Comparison of ENCODE assay signal across 8 mouse cellular contexts in genomic region chr6:113495071-113495675, GRCm38 (mm10). TPM values are rescaled to one million over a fixed set of nuclear protein-coding genes. Genes with fewer than 3 reads are reported as not detected.
A peak's percentile ranks its signal among the peaks of the same experiment; 100 is the strongest.
DNase-seq lines count a peak whose midpoint lies in the region; ATAC-seq lines count a peak whose summit lies in the region.

No protein-coding gene starts in this region.

- H3K9ac ChIP-seq in neural tube, embryonic 11.5 days (ENCODE audit: low read length) = peak overlapping the region; percentile 50
- H3K9ac ChIP-seq in limb, embryonic 12.5 days (replicated peaks) = peak overlapping the region; percentile 48
- H3K9ac ChIP-seq in stomach, embryonic 14.5 days (replicated peaks; ENCODE audit: low read depth, low read length) = no peak overlapping the region

- H3K4me2 ChIP-seq in neural tube, embryonic 11.5 days (ENCODE audit: low read depth) = peak overlapping the region; percentile 56
- H3K4me2 ChIP-seq in limb, embryonic 12.5 days = peak overlapping the region; percentile 65
- peak overlapping the region; percentile 70 for H3K4me2 ChIP-seq in stomach, embryonic 14.5 days (replicated peaks; ENCODE audit: low read depth, low read length)

- ATAC-seq in neural tube, embryonic 11.5 days (ENCODE audit: insufficient read depth, low FRiP score, low TSS enrichment) = no peak
- ATAC-seq in limb, embryonic 12.5 days (ENCODE audit: insufficient number of reproducible peaks, insufficient read depth, low FRiP score, low TSS enrichment, low read depth) = no peak
- ATAC-seq in stomach, embryonic 14.5 days (ENCODE audit: insufficient number of reproducible peaks, insufficient read depth, low FRiP score, low read depth) = no peak

- H3K36me3 ChIP-seq in neural tube, embryonic 11.5 days (ENCODE audit: control insufficient read depth, insufficient read depth, low read length) = peaks cover under 1% of the 10 kb centered on the region; the same call in 1 of the 2 replicates
- peaks cover 14% of the 10 kb centered on the region; the same call in 1 of the 2 replicates for H3K36me3 ChIP-seq in limb, embryonic 12.5 days
- H3K36me3 ChIP-seq in stomach, embryonic 14.5 days (ENCODE audit: control insufficient read depth, insufficient read depth, low read length) = no peaks in the 10 kb centered on the region

- 51% methylated on average over 28 of the region's 28 CpGs for WGBS in neural tube, embryonic 11.5 days
- 39% methylated on average over 28 of the region's 28 CpGs for WGBS in limb, embryonic 12.5 days
- 45% methylated on average over 28 of the region's 28 CpGs for WGBS in stomach, embryonic 14.5 days

- H3K27ac ChIP-seq in neural tube, embryonic 11.5 days (ENCODE audit: low read depth, low read length) = no peak overlapping the region
- H3K27ac ChIP-seq in limb, embryonic 12.5 days = no peak overlapping the region
- H3K27ac ChIP-seq in stomach, embryonic 14.5 days (ENCODE audit: low read length) = no peak overlapping the region

- H3K9me3 ChIP-seq in neural tube, embryonic 11.5 days (ENCODE audit: control insufficient read depth, low read length) = no peaks in the 10 kb centered on the region
- H3K9me3 ChIP-seq in limb, embryonic 12.5 days = no peaks in the 10 kb centered on the region
- no peaks in the 10 kb centered on the region for H3K9me3 ChIP-seq in stomach, embryonic 14.5 days (ENCODE audit: control insufficient read depth, low read depth, low read length)

- intact Hi-C loops in gastrocnemius, postnatal 14 days (cut with DNase I; ENCODE audit: low total_unique reads) = no loop called here

- peaks cover 7% of the 10 kb centered on the region; the same call in 1 of the 2 replicates for H3K4me1 ChIP-seq in neural tube, embryonic 11.5 days (ENCODE audit: control insufficient read depth, insufficient read depth, low read length)
- H3K4me1 ChIP-seq in limb, embryonic 12.5 days (replicated peaks) = peaks cover 11% of the 10 kb centered on the region; the same call in 1 of the 2 replicates
- H3K4me1 ChIP-seq in stomach, embryonic 14.5 days (ENCODE audit: control insufficient read depth, insufficient read depth, low read length) = peaks cover 5% of the 10 kb centered on the region; the same call in 1 of the 2 replicates

- DNase-seq in gastrocnemius, postnatal 14 days = peak; percentile 43
- no peak for DNase-seq in gastrocnemius, postnatal 4 days (ENCODE audit: low spot score in 2 of 2)
- no peak for DNase-seq in neural tube, embryonic 11.5 days (ENCODE audit: low spot score)
- DNase-seq in neural tube, embryonic 10.5 days (ENCODE audit: extremely low spot score, low spot score) = no peak
- DNase-seq in T-cell, adult 2 months (ENCODE audit: low spot score) = no peak
- no peak for DNase-seq in frontal cortex, postnatal 25 days (ENCODE audit: low spot score in 2 of 2)

- peaks cover 7% of the 10 kb centered on the region for H3K27me3 ChIP-seq in neural tube, embryonic 11.5 days (ENCODE audit: control insufficient read depth, insufficient read depth, low read length)
- peaks cover 65% of the 10 kb centered on the region for H3K27me3 ChIP-seq in limb, embryonic 12.5 days
- H3K27me3 ChIP-seq in stomach, embryonic 14.5 days (ENCODE audit: control insufficient read depth, insufficient read depth, low read length) = peaks cover 6% of the 10 kb centered on the region; the same call in 1 of the 2 replicates

- peak overlapping the region; percentile 29; the same call in 1 of the 2 replicates for H3K4me3 ChIP-seq in neural tube, embryonic 11.5 days (ENCODE audit: low read depth, low read length)
- peak overlapping the region; percentile 47 for H3K4me3 ChIP-seq in limb, embryonic 12.5 days (replicated peaks)
- peak overlapping the region; percentile 35; the same call in 1 of the 2 replicates for H3K4me3 ChIP-seq in stomach, embryonic 14.5 days (ENCODE audit: low read depth, low read length)

RNA-seq across cellular contexts. Expression of gene Prrt3, which starts 6.6 kb away (rescaled TPM):
- total RNA-seq in gastrocnemius, postnatal 14 days (2021) = under 1 TPM; 0.11 to 0.12 TPM
- under 1 TPM; 0.13 to 0.15 TPM for total RNA-seq in gastrocnemius, postnatal 4 days (2021)
- 0.91 and 0.94 TPM in 2 replicates for polyA plus RNA-seq in neural tube, embryonic 11.5 days (2014; fragmentation: Nextera tagmentation; extraction: Ambion mirVana)
- 0.98 and 1.0 TPM in 2 replicates for polyA plus RNA-seq in limb, embryonic 12.5 days (2016; fragmentation: Nextera tagmentation; extraction: Ambion mirVana)
- 0.48 and 0.61 TPM in 2 replicates for polyA plus RNA-seq in stomach, embryonic 14.5 days (2014; fragmentation: Nextera tagmentation; extraction: Ambion mirVana)

RNA-seq across cellular contexts. Expression of gene Creld1, which starts 12.1 kb away (rescaled TPM):
- 10 to 100 TPM; 37.1 to 39.6 TPM for total RNA-seq in gastrocnemius, postnatal 14 days (2021)
- total RNA-seq in gastrocnemius, postnatal 4 days (2021) = 10 to 100 TPM; 38.7 to 45.2 TPM
- polyA plus RNA-seq in neural tube, embryonic 11.5 days (2014; fragmentation: Nextera tagmentation; extraction: Ambion mirVana) = 33.6 and 41.1 TPM in 2 replicates
- polyA plus RNA-seq in limb, embryonic 12.5 days (2016; fragmentation: Nextera tagmentation; extraction: Ambion mirVana) = 14.1 and 14.9 TPM in 2 replicates
- 16.0 and 20.5 TPM in 2 replicates for polyA plus RNA-seq in stomach, embryonic 14.5 days (2014; fragmentation: Nextera tagmentation; extraction: Ambion mirVana)

RNA-seq across cellular contexts. Expression of gene Il17rc, which starts 23.9 kb away (rescaled TPM):
- 1 to 10 TPM; 6.8 TPM for total RNA-seq in gastrocnemius, postnatal 14 days (2021)
- total RNA-seq in gastrocnemius, postnatal 4 days (2021) = 10 to 100 TPM in 1 of 2 experiments, 1 to 10 TPM in 1; 9.5 to 11.0 TPM
- 3.2 and 3.4 TPM in 2 replicates for polyA plus RNA-seq in neural tube, embryonic 11.5 days (2014; fragmentation: Nextera tagmentation; extraction: Ambion mirVana)
- polyA plus RNA-seq in limb, embryonic 12.5 days (2016; fragmentation: Nextera tagmentation; extraction: Ambion mirVana) = 4.2 and 5.1 TPM in 2 replicates
- 10.6 and 12.9 TPM in 2 replicates for polyA plus RNA-seq in stomach, embryonic 14.5 days (2014; fragmentation: Nextera tagmentation; extraction: Ambion mirVana)

RNA-seq across cellular contexts. Expression of gene Emc3, which starts 36.3 kb away (rescaled TPM):
- total RNA-seq in gastrocnemius, postnatal 14 days (2021) = 10 to 100 TPM; 56.2 to 61.0 TPM
- 10 to 100 TPM; 50.9 to 54.5 TPM for total RNA-seq in gastrocnemius, postnatal 4 days (2021)
- polyA plus RNA-seq in neural tube, embryonic 11.5 days (2014; fragmentation: Nextera tagmentation; extraction: Ambion mirVana) = 82.4 and 89.4 TPM in 2 replicates
- polyA plus RNA-seq in limb, embryonic 12.5 days (2016; fragmentation: Nextera tagmentation; extraction: Ambion mirVana) = 76.4 TPM in 2 replicates
- 84.8 and 94.9 TPM in 2 replicates for polyA plus RNA-seq in stomach, embryonic 14.5 days (2014; fragmentation: Nextera tagmentation; extraction: Ambion mirVana)

RNA-seq across cellular contexts. Expression of gene Fancd2, which starts 36.3 kb away (rescaled TPM):
- total RNA-seq in gastrocnemius, postnatal 14 days (2021) = 1 to 10 TPM; 1.3 to 1.8 TPM
- total RNA-seq in gastrocnemius, postnatal 4 days (2021) = 1 to 10 TPM; 4.8 to 5.3 TPM
- 13.6 and 15.7 TPM in 2 replicates for polyA plus RNA-seq in neural tube, embryonic 11.5 days (2014; fragmentation: Nextera tagmentation; extraction: Ambion mirVana)
- polyA plus RNA-seq in limb, embryonic 12.5 days (2016; fragmentation: Nextera tagmentation; extraction: Ambion mirVana) = 14.8 and 16.1 TPM in 2 replicates
- 12.3 and 13.8 TPM in 2 replicates for polyA plus RNA-seq in stomach, embryonic 14.5 days (2014; fragmentation: Nextera tagmentation; extraction: Ambion mirVana)
